Mouse (Mus musculus): ENCODE results near the gene Wdr27. TPM values are rescaled to one million over a fixed set of nuclear protein-coding genes. Genes with fewer than 3 reads are reported as not detected.
A peak's percentile ranks its signal among the peaks of the same experiment; 100 is the strongest.

The Wdr27 gene
- total RNA-seq, 2 experiments from 2014 or later: 5.4 to 5.8 TPM

GRCm38 (mm10) chr17:14824938-14825337 lies 118.0 kb downstream of the Wdr27 start:
- peak; percentile 91 to 92 for DNase-seq

GRCm38 (mm10) chr17:14817975-14818374 lies 125.0 kb downstream of the Wdr27 start:
- DNase-seq: no peak

- DNase-seq: no peak
Observed at GRCm38 (mm10) chr17:14816107-14816506, 126.9 kb downstream of the Wdr27 start.

GRCm38 (mm10) chr17:14815304-14815703 lies 127.7 kb downstream of the Wdr27 start:
- DNase-seq: no peak

GRCm38 (mm10) chr17:14812631-14813030 lies 130.3 kb downstream of the Wdr27 start:
- DNase-seq: no peak

GRCm38 (mm10) chr17:14812033-14812432 lies 130.9 kb downstream of the Wdr27 start:
- DNase-seq: no peak

- no peak for DNase-seq
Observed at GRCm38 (mm10) chr17:14806808-14807207, 136.2 kb downstream of the Wdr27 start.

GRCm38 (mm10) chr17:14799243-14799642 lies 143.7 kb downstream of the Wdr27 start:
- DNase-seq: no peak

- no peak for DNase-seq
Observed at GRCm38 (mm10) chr17:14795074-14795473, 147.9 kb downstream of the Wdr27 start.

- DNase-seq: peak; percentile 5 to 39
Observed at GRCm38 (mm10) chr17:14779356-14779755, 163.6 kb downstream of the Wdr27 start.

GRCm38 (mm10) chr17:14771339-14771738 lies 171.6 kb downstream of the Wdr27 start:
- no peak for DNase-seq

GRCm38 (mm10) chr17:14770377-14770776 lies 172.6 kb downstream of the Wdr27 start:
- DNase-seq: no peak

Other genes starting within 250 kb of the Wdr27 start
- 1 to 10 TPM; 2.7 to 3.5 TPM for gene Thbs2, start 248.9 kb downstream of the Wdr27 start, total RNA-seq (2021)
- gene 1600012H06Rik, start within 50 bp of the Wdr27 start, total RNA-seq (2021): 10 to 100 TPM; 30.6 to 44.4 TPM
- gene Phf10, start 18.1 kb upstream of the Wdr27 start, total RNA-seq (2021): 10 to 100 TPM; 52.5 to 74.4 TPM
- gene 9030025P20Rik, start 35.3 kb upstream of the Wdr27 start, total RNA-seq (2021): 1 to 10 TPM; 5.4 to 5.8 TPM
- not detected for gene Gm3417, start 35.6 kb upstream of the Wdr27 start, total RNA-seq (2021)
- gene Gm3435, start 67.0 kb upstream of the Wdr27 start, total RNA-seq (2021): 1 to 10 TPM; 2.9 to 6.7 TPM
- gene Ermard, start 98.0 kb upstream of the Wdr27 start, total RNA-seq (2021): 10 to 100 TPM; 33.2 to 41.1 TPM
- gene Tcte3, start 98.3 kb upstream of the Wdr27 start, total RNA-seq (2021): 1 to 10 TPM; 1.4 to 1.6 TPM
- gene Gm3448, start 98.4 kb upstream of the Wdr27 start, total RNA-seq (2021): 1 to 10 TPM; 4.1 to 4.2 TPM

Data from adrenal gland, postnatal 36 days (tissue).